Mouse (Mus musculus) ovary, postnatal 10 days (tissue): ENCODE data around the gene Myo15b.

Source experiments
- DNase-seq: peaks from one replicate; pipeline ENCODE4 v3.0.0; 2022; ENCODE audit warnings: low spot score

The Myo15b gene

GRCm38 (mm10) chr11:115858354-115858753 is at the start of gene Myo15b:
TSS of gene Myo15b (plus strand) at chr11:115858406.
- DNase-seq, result no peak

GRCm38 (mm10) chr11:115808696-115809310 is 49.4 kb upstream of the Myo15b start:
- DNase-seq, result no peak

GRCm38 (mm10) chr11:115809311-115809781 is 48.9 kb upstream of the Myo15b start:
- no peak for DNase-seq

- no peak for DNase-seq
Measured at GRCm38 (mm10) chr11:115810377-115810776, 47.8 kb upstream of the Myo15b start.

- no peak for DNase-seq
Measured at GRCm38 (mm10) chr11:115811381-115812093, 46.7 kb upstream of the Myo15b start.

GRCm38 (mm10) chr11:115812095-115812494 is 46.1 kb upstream of the Myo15b start:
- no peak for DNase-seq

GRCm38 (mm10) chr11:115812533-115813420 is 45.4 kb upstream of the Myo15b start:
- DNase-seq, result no peak

- DNase-seq, result peak; percentile 90
Measured at GRCm38 (mm10) chr11:115813507-115814296, 44.5 kb upstream of the Myo15b start, which contains the start of gene Caskin2. TSS of gene Caskin2 (minus strand) at chr11:115813639.

- peak; percentile 74 for DNase-seq
Measured at GRCm38 (mm10) chr11:115814605-115815450, 43.4 kb upstream of the Myo15b start, which contains the start of gene Tsen54. TSS of gene Tsen54 (plus strand) at chr11:115814724.

GRCm38 (mm10) chr11:115817331-115817730 is 40.9 kb upstream of the Myo15b start:
- no peak for DNase-seq

GRCm38 (mm10) chr11:115819915-115820623 is 38.1 kb upstream of the Myo15b start:
- DNase-seq, result no peak

GRCm38 (mm10) chr11:115821001-115821400 is 37.2 kb upstream of the Myo15b start:
- DNase-seq, result no peak

- peak; percentile 49 for DNase-seq
Measured at GRCm38 (mm10) chr11:115823774-115824740, 34.1 kb upstream of the Myo15b start, which contains the start of gene Llgl2. TSS of gene Llgl2 (plus strand) at chr11:115824049.

- no peak for DNase-seq
Measured at GRCm38 (mm10) chr11:115824813-115825212, 33.4 kb upstream of the Myo15b start.

GRCm38 (mm10) chr11:115826487-115826886 is 31.7 kb upstream of the Myo15b start:
- DNase-seq, result no peak

- no peak for DNase-seq
Measured at GRCm38 (mm10) chr11:115827624-115828023, 30.6 kb upstream of the Myo15b start.

- no peak for DNase-seq
Measured at GRCm38 (mm10) chr11:115829036-115829435, 29.2 kb upstream of the Myo15b start.

- DNase-seq, result no peak
Measured at GRCm38 (mm10) chr11:115830550-115831325, 27.5 kb upstream of the Myo15b start.
